Mouse (Mus musculus): ENCODE data around the gene Ncstn.

GRCm38 (mm10) chr1:172070227-172070626 lies 12.4 kb downstream of the Ncstn start:
- TF ChIP-seq CTCF (IDR thresholded peaks at IDR 0.05; ENCODE audit: extremely low read depth, insufficient read depth, insufficient read length, insufficient replicate concordance) (no peak), POLR2A (IDR thresholded peaks at IDR 0.05; ENCODE audit: low read depth, low read length) (no peak)

All from spleen, adult 2 months (tissue).